Mouse (Mus musculus): ENCODE measurements around the gene Gm7137. TPM values are rescaled to one million over a fixed set of nuclear protein-coding genes. Genes with fewer than 3 reads are reported as not detected.

Gm7137 gene
- not detected in 2 replicates for polyA plus RNA-seq (2021; fragmentation: Nextera tagmentation)
- long read RNA-seq, experiment 1 = 0 reads
- long read RNA-seq, experiment 2 = 0 reads

GRCm38 (mm10) chr10:77787876-77788275 is at the start of gene Gm7137:
Gene Gm7137 (minus strand): TSS chr10:77788200.

GRCm38 (mm10) chr10:77835647-77836046 is 47.6 kb upstream of the Gm7137 start, which contains the start of gene Krtap10-10:
Gene Krtap10-10 (plus strand): TSS chr10:77835947.

GRCm38 (mm10) chr10:77826951-77827350 is 39.0 kb upstream of the Gm7137 start, which contains the start of gene Krtap10-4:
Gene Krtap10-4 (minus strand): TSS chr10:77827095.

GRCm38 (mm10) chr10:77814382-77814781 is 26.4 kb upstream of the Gm7137 start, which contains the start of gene Gm2696:
Gene Gm2696 (plus strand): TSS chr10:77814682.

GRCm38 (mm10) chr10:77811743-77812142 is 23.7 kb upstream of the Gm7137 start, which contains the start of gene Gm9507:
Gene Gm9507 (minus strand): TSS chr10:77811843.

GRCm38 (mm10) chr10:77798921-77799508 is 11.0 kb upstream of the Gm7137 start, which contains the start of gene Gm19668:
Gene Gm19668 (minus strand): TSS chr10:77799133.

GRCm38 (mm10) chr10:77794976-77795375 is 7.0 kb upstream of the Gm7137 start, which contains the start of gene Gm9639:
Gene Gm9639 (minus strand): TSS chr10:77795076.

GRCm38 (mm10) chr10:77782442-77782841 is 5.6 kb downstream of the Gm7137 start, which contains the start of gene Gm3250:
Gene Gm3250 (minus strand): TSS chr10:77782542.

GRCm38 (mm10) chr10:77776844-77777243 is 11.2 kb downstream of the Gm7137 start, which contains the start of gene Gm7138:
Gene Gm7138 (minus strand): TSS chr10:77776944.

GRCm38 (mm10) chr10:77771225-77771624 is 16.8 kb downstream of the Gm7137 start, which contains the start of gene Gm3238:
Gene Gm3238 (minus strand): TSS chr10:77771325.

GRCm38 (mm10) chr10:77759582-77759981 is 28.4 kb downstream of the Gm7137 start, which contains the start of gene Gm3233:
Gene Gm3233 (minus strand): TSS chr10:77759682.

GRCm38 (mm10) chr10:77751254-77751653 is 36.7 kb downstream of the Gm7137 start, which contains the start of gene Gm9736:
Gene Gm9736 (minus strand): TSS chr10:77751354.

GRCm38 (mm10) chr10:77741924-77742688 is 45.9 kb downstream of the Gm7137 start, which contains the start of gene Gm18596:
Gene Gm18596 (minus strand): TSS chr10:77742638.

Other genes starting within 250 kb of the Gm7137 start
- 56.3 and 68.9 TPM in 2 replicates for gene Pttg1ip, start 206.5 kb downstream of the Gm7137 start, polyA plus RNA-seq (2021; fragmentation: Nextera tagmentation)
- gene Sumo3, start 182.1 kb downstream of the Gm7137 start, polyA plus RNA-seq (2021; fragmentation: Nextera tagmentation) = 157 and 188 TPM in 2 replicates
- gene Gm49325, start 182.0 kb downstream of the Gm7137 start, polyA plus RNA-seq (2021; fragmentation: Nextera tagmentation) = 1.9 and 10.3 TPM in 2 replicates
- 50.9 and 59.2 TPM in 2 replicates for gene Ube2g2, start 165.9 kb downstream of the Gm7137 start, polyA plus RNA-seq (2021; fragmentation: Nextera tagmentation)
- 0.20 TPM in 2 replicates for gene Tspear, start 101.6 kb downstream of the Gm7137 start, polyA plus RNA-seq (2021; fragmentation: Nextera tagmentation)
- gene Gm19402, start 97.4 kb downstream of the Gm7137 start, polyA plus RNA-seq (2021; fragmentation: Nextera tagmentation) = not detected in 2 replicates
- not detected in 2 replicates for gene Gm9508, start 91.0 kb downstream of the Gm7137 start, polyA plus RNA-seq (2021; fragmentation: Nextera tagmentation)
- gene Gm10272, start 81.6 kb downstream of the Gm7137 start, polyA plus RNA-seq (2021; fragmentation: Nextera tagmentation) = not detected in 2 replicates
- not detected in 2 replicates for gene Gm10024, start 76.7 kb downstream of the Gm7137 start, polyA plus RNA-seq (2021; fragmentation: Nextera tagmentation)
- gene Gm10142, start 72.4 kb downstream of the Gm7137 start, polyA plus RNA-seq (2021; fragmentation: Nextera tagmentation) = not detected in 2 replicates
- not detected in 2 replicates for gene Krtap12-1, start 67.6 kb downstream of the Gm7137 start, polyA plus RNA-seq (2021; fragmentation: Nextera tagmentation)
- not detected in 2 replicates for gene Gm10100, start 61.7 kb downstream of the Gm7137 start, polyA plus RNA-seq (2021; fragmentation: Nextera tagmentation)
- gene Gm18596, start 45.6 kb downstream of the Gm7137 start, polyA plus RNA-seq (2021; fragmentation: Nextera tagmentation) = not detected in 2 replicates
- not detected in 2 replicates for gene Gm9736, start 36.8 kb downstream of the Gm7137 start, polyA plus RNA-seq (2021; fragmentation: Nextera tagmentation)
- gene Gm3233, start 28.5 kb downstream of the Gm7137 start, polyA plus RNA-seq (2021; fragmentation: Nextera tagmentation) = not detected in 2 replicates
- gene Gm3238, start 16.9 kb downstream of the Gm7137 start, polyA plus RNA-seq (2021; fragmentation: Nextera tagmentation) = not detected in 2 replicates
- gene Gm7138, start 11.3 kb downstream of the Gm7137 start, polyA plus RNA-seq (2021; fragmentation: Nextera tagmentation) = not detected in 2 replicates
- not detected in 2 replicates for gene Gm3250, start 5.7 kb downstream of the Gm7137 start, polyA plus RNA-seq (2021; fragmentation: Nextera tagmentation)
- gene Gm9639, start 6.9 kb upstream of the Gm7137 start, polyA plus RNA-seq (2021; fragmentation: Nextera tagmentation) = not detected in 2 replicates
- not detected in 2 replicates for gene Gm19668, start 10.9 kb upstream of the Gm7137 start, polyA plus RNA-seq (2021; fragmentation: Nextera tagmentation)
- not detected in 2 replicates for gene Gm9507, start 23.6 kb upstream of the Gm7137 start, polyA plus RNA-seq (2021; fragmentation: Nextera tagmentation)
- gene Gm2696, start 26.5 kb upstream of the Gm7137 start, polyA plus RNA-seq (2021; fragmentation: Nextera tagmentation) = not detected in 2 replicates
- not detected in 2 replicates for gene Krtap10-4, start 38.9 kb upstream of the Gm7137 start, polyA plus RNA-seq (2021; fragmentation: Nextera tagmentation)
- not detected in 2 replicates for gene Krtap10-10, start 47.7 kb upstream of the Gm7137 start, polyA plus RNA-seq (2021; fragmentation: Nextera tagmentation)
- gene Gm36176, start 58.6 kb upstream of the Gm7137 start, polyA plus RNA-seq (2021; fragmentation: Nextera tagmentation) = not detected in 2 replicates
- not detected in 2 replicates for gene Gm10318, start 64.7 kb upstream of the Gm7137 start, polyA plus RNA-seq (2021; fragmentation: Nextera tagmentation)
- gene Gm3285, start 73.8 kb upstream of the Gm7137 start, polyA plus RNA-seq (2021; fragmentation: Nextera tagmentation) = not detected in 2 replicates
- 4.8 TPM in 2 replicates for gene Lrrc3, start 114.3 kb upstream of the Gm7137 start, polyA plus RNA-seq (2021; fragmentation: Nextera tagmentation)
- 3.8 and 4.0 TPM in 2 replicates for gene Trpm2, start 182.4 kb upstream of the Gm7137 start, polyA plus RNA-seq (2021; fragmentation: Nextera tagmentation)
- 38.1 and 47.5 TPM in 2 replicates for gene 1810043G02Rik, start 190.3 kb upstream of the Gm7137 start, polyA plus RNA-seq (2021; fragmentation: Nextera tagmentation)
- gene Pfkl, start 221.9 kb upstream of the Gm7137 start, polyA plus RNA-seq (2021; fragmentation: Nextera tagmentation) = 67.7 and 71.8 TPM in 2 replicates